13 mouse cellular contexts compared by ENCODE assay signal in the genomic region with DNA sequence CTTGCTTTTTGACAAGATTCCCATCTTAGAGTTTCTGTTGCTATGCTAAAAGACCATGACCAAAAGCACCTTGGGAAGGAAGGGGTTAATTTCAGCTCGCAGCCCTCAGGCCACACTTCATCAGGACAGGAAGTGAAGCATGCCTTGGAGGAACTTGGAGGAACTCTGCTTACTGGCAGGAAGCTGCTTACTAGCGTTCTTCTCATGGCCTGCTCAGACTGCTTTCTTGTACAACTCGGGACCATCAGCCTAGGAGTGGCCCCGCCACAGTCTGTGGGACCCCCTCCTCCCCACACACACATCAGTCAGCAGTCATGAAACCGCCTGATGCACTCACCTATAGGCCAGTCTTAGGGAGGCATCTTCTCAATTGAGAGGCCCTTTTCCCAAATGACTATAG. TPM values are rescaled to one million over a fixed set of nuclear protein-coding genes. Genes with fewer than 3 reads are reported as not detected.
DNase-seq lines count a peak whose midpoint lies in the region; ATAC-seq and TF ChIP-seq lines count a peak whose summit lies in the region.
"Had no signal": no experiment of that assay in that cellular context is flagged by ENCODE, and none has a peak within 500 bp of the region (broad histone marks: within the 10 kb centered on the region; RNA-seq: fewer than 3 reads in every experiment).

No protein-coding gene starts in this region.

- DNase-seq in kidney, adult 11 months: no peak
- DNase-seq in 416B (ENCODE audit: low read depth): peak; percentile 71
- no peak for DNase-seq in limb, embryonic 11.5 days (ENCODE audit: low spot score)
- DNase-seq in cerebellum, postnatal 14 days: no peak
- DNase-seq: adrenal gland, postnatal 14 days; cerebellum, postnatal 25 days had no signal

- no peak; the same call in 1 of the 2 replicates for ATAC-seq in kidney, embryonic 15.5 days (replicated peaks; ENCODE audit: low FRiP score)
- ATAC-seq in limb, embryonic 11.5 days (ENCODE audit: insufficient number of reproducible peaks, low FRiP score, low TSS enrichment, low read depth): 0 out of 2 replicates have a peak, but pooled peaks have one; percentile 35
- no peak for ATAC-seq in forebrain, embryonic 16.5 days

- no peak for TF ChIP-seq CTCF in bone marrow macrophage, adult 2 months (IDR thresholded peaks at IDR 0.05; ENCODE audit: low read depth, low read length)

- TF ChIP-seq POLR2A in bone marrow macrophage, adult 2 months (IDR thresholded peaks at IDR 0.05; ENCODE audit: borderline replicate concordance, low read depth, low read length): no peak

- peaks cover 96% of the 10 kb centered on the region for H3K36me3 ChIP-seq in kidney, embryonic 15.5 days
- peaks cover 24% of the 10 kb centered on the region for H3K36me3 ChIP-seq in limb, embryonic 11.5 days (ENCODE audit: control insufficient read depth, insufficient read depth, low read length)
- peaks cover 37% of the 10 kb centered on the region for H3K36me3 ChIP-seq in forebrain, embryonic 16.5 days (ENCODE audit: control insufficient read depth, insufficient read depth)

- no peaks in the 10 kb centered on the region for H3K9me3 ChIP-seq in kidney, embryonic 15.5 days (replicated peaks)
- no peaks in the 10 kb centered on the region for H3K9me3 ChIP-seq in limb, embryonic 11.5 days (ENCODE audit: control insufficient read depth, low read length)
- H3K9me3 ChIP-seq in forebrain, embryonic 16.5 days (ENCODE audit: control insufficient read depth, low read length): no peaks in the 10 kb centered on the region
- H3K9me3 ChIP-seq: forebrain, embryonic 12.5 days; hindbrain, embryonic 12.5 days; midbrain, embryonic 12.5 days had no signal

- 29% methylated on average over 5 of the region's 5 CpGs for WGBS in kidney, embryonic 15.5 days
- WGBS in limb, embryonic 11.5 days: 39% methylated on average over 5 of the region's 5 CpGs
- WGBS in forebrain, embryonic 16.5 days: 67% methylated on average over 5 of the region's 5 CpGs

- no peak overlapping the region for H3K4me3 ChIP-seq in kidney, embryonic 15.5 days (replicated peaks)
- H3K4me3 ChIP-seq in bone marrow macrophage, adult 2 months (ENCODE audit: insufficient read depth, low read length): no peak overlapping the region
- H3K4me3 ChIP-seq in limb, embryonic 11.5 days (ENCODE audit: low read depth, low read length): no peak overlapping the region
- H3K4me3 ChIP-seq in forebrain, embryonic 16.5 days (replicated peaks; ENCODE audit: low read length): no peak overlapping the region
- H3K4me3 ChIP-seq: forebrain, embryonic 12.5 days; hindbrain, embryonic 12.5 days; left cerebral cortex, adult 2 months; midbrain, embryonic 12.5 days had no signal

- no peak overlapping the region for H3K4me2 ChIP-seq in kidney, embryonic 15.5 days
- no peak overlapping the region for H3K4me2 ChIP-seq in limb, embryonic 11.5 days (ENCODE audit: low read depth, severe bottlenecking)
- H3K4me2 ChIP-seq in forebrain, embryonic 16.5 days (ENCODE audit: low read length): no peak overlapping the region
- H3K4me2 ChIP-seq: forebrain, embryonic 12.5 days; hindbrain, embryonic 12.5 days; midbrain, embryonic 12.5 days had no signal

- H3K27ac ChIP-seq in kidney, embryonic 15.5 days: peak overlapping the region; percentile 62; the same call in 1 of the 2 replicates
- H3K27ac ChIP-seq in bone marrow macrophage, adult 2 months (ENCODE audit: insufficient read depth, low read depth, low read length): peak overlapping the region; percentile 83
- no peak overlapping the region for H3K27ac ChIP-seq in limb, embryonic 11.5 days (replicated peaks; ENCODE audit: low read depth, low read length)
- no peak overlapping the region for H3K27ac ChIP-seq in forebrain, embryonic 16.5 days (ENCODE audit: low read length)
- H3K27ac ChIP-seq: forebrain, embryonic 12.5 days; hindbrain, embryonic 12.5 days; left cerebral cortex, adult 2 months; midbrain, embryonic 12.5 days had no signal

- H3K4me1 ChIP-seq in kidney, embryonic 15.5 days: peaks cover 6% of the 10 kb centered on the region; the same call in 1 of the 2 replicates
- peaks cover 40% of the 10 kb centered on the region for H3K4me1 ChIP-seq in bone marrow macrophage, adult 2 months (ENCODE audit: control insufficient read depth, insufficient read depth, low read length)
- H3K4me1 ChIP-seq in limb, embryonic 11.5 days (ENCODE audit: control insufficient read depth, insufficient read depth, low read length): 0 out of 2 replicates have a peak, but pooled peaks cover 2% of the 10 kb centered on the region
- no peaks in the 10 kb centered on the region for H3K4me1 ChIP-seq in forebrain, embryonic 16.5 days (replicated peaks; ENCODE audit: control insufficient read depth, insufficient read depth, low read length)
- H3K4me1 ChIP-seq: forebrain, embryonic 12.5 days; hindbrain, embryonic 12.5 days; midbrain, embryonic 12.5 days had no signal

- no peaks in the 10 kb centered on the region for H3K27me3 ChIP-seq in kidney, embryonic 15.5 days
- no peaks in the 10 kb centered on the region for H3K27me3 ChIP-seq in limb, embryonic 11.5 days (ENCODE audit: control insufficient read depth, insufficient read depth, low read length)
- H3K27me3 ChIP-seq in forebrain, embryonic 16.5 days (replicated peaks; ENCODE audit: control insufficient read depth, insufficient read depth, low read length): no peaks in the 10 kb centered on the region
- H3K27me3 ChIP-seq: forebrain, embryonic 12.5 days; hindbrain, embryonic 12.5 days; midbrain, embryonic 12.5 days had no signal

- no peak overlapping the region for H3K9ac ChIP-seq in kidney, embryonic 15.5 days
- H3K9ac ChIP-seq in limb, embryonic 11.5 days (ENCODE audit: low read length): no peak overlapping the region
- no peak overlapping the region for H3K9ac ChIP-seq in forebrain, embryonic 16.5 days (replicated peaks; ENCODE audit: low read depth, low read length)
- H3K9ac ChIP-seq: forebrain, embryonic 12.5 days; hindbrain, embryonic 12.5 days; midbrain, embryonic 12.5 days had no signal

RNA-seq across cellular contexts. Expression of a gene that starts 26.8 kb away (rescaled TPM):
- polyA plus RNA-seq in kidney, embryonic 15.5 days (2015; fragmentation: Nextera tagmentation; extraction: Ambion mirVana): 342 and 349 TPM in 2 replicates
- 259 and 260 TPM in 2 replicates for polyA plus RNA-seq in bone marrow macrophage, adult 2 months (2012; ENCODE audit: insufficient read depth, insufficient read length, missing spikeins)
- polyA plus RNA-seq in limb, embryonic 11.5 days (2014; fragmentation: Nextera tagmentation; extraction: Ambion mirVana): 219 TPM in 2 replicates
- 405 and 452 TPM in 2 replicates for polyA plus RNA-seq in forebrain, embryonic 16.5 days (2015; fragmentation: Nextera tagmentation; extraction: Ambion mirVana)

Comparison
In these comparisons a context has a peak if more than half of its experiments do, and no peak if none do; other contexts are left out.
1. H3K27ac ChIP-seq: peak in kidney, embryonic 15.5 days (single experiment) and bone marrow macrophage, adult 2 months (single experiment); none in limb, embryonic 11.5 days (single experiment) and forebrain, embryonic 16.5 days (single experiment).